Mouse (Mus musculus) cerebellum, postnatal 36 days (tissue): ENCODE data around the gene Rapgef1.
"Not testable (repeated sequence)": the region's sequence is repeated elsewhere in the genome, so short reads cannot be mapped to it uniquely, and the experiment has no call there.

ENCODE experiments used
- DNase-seq, 2 experiments: peaks; one replicate each; pipeline ENCODE4 v3.0.0; 2021 to 2022; ENCODE audit warnings: mixed read lengths in 2 of 2

Gene Rapgef1

DNA sequence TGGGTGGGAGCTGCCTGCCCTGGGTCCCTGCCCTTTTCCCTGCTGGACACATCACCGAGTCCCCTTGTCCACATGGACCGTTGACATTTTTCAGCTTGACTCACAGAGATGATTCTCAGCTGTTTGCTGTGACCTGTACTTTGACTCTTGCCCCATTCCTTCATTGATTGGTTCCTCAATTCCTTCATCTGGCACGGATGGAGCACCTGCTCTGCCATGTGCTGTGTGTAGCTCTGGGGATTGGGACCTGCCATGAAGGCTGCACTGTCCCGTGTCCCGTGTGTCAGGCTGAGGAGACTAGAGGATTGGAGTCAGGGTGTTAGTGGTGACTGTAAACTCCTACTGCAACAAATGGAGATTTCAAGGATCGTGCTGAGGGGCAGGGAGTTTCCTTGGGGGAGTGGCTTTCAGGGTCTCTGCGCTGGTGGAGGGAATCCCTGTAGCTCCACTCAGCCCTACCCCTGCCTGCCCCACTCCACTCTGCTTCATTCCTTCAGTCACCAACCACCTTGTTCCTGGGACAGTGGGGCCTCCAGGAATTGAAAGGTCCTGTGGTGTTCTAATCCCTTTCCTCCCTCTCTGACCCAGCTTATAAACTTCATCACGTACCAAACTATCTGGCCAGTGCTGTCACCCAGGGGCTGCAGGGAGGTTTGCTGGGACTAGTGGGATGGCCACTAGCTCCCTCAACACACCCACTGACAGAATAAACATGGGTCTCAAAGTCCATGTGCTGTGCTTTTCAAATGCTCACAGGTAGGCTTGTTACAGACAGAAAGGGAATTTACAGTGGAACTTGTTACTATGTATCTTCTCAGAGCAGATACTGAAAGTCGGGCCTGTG, 3.9 kb downstream of the Rapgef1 start:
- no peak for DNase-seq

DNA sequence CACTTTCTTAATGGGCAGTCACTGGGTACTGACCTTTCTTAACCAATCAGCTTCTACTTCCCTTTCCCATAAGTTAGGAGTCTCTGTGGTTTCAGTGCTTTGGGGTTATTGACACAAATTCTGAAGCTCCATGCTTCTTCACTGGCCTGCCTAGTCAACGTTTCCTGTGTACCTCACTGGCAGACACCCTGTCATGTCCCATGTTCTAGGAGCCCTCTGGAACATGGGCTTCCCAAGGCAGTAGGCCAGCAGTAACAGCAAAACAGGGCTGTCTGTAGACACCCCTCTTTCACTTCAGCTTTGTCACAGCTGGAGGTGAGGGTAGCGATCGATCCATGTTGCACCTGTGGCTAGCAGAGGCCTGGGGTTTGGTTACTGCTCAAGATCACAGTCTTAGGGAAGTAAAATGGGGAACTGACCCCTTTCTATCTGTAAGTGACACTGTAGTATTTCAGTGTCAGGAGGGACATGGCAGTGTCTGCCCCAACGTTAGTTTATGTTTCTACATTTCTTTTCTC, 4.6 kb downstream of the Rapgef1 start:
- DNase-seq: no peak

GRCm38 (mm10) chr2:29624739-29625138, 5.2 kb downstream of the Rapgef1 start:
- DNase-seq: no peak

GRCm38 (mm10) chr2:29625573-29626200, 6.2 kb downstream of the Rapgef1 start:
- DNase-seq: no peak

DNA sequence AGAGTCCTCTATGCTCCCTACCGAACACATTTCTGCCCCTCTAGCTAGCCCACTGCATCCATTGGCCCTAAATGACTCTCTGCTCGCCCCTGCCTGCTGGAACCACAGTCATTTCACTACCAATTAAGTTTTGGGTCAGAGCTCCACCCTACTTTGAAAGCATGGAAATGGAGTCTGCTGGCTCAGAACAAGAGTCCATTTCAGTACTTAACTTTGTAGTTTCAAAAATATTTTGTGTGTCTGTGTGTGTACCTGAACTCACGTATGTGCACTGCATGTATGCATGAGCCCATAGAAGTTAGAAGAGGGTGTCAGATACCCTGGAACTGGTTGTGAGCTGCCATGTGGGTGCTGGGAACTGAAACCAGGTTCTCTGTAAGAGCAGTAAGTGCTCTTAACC, 7.8 kb downstream of the Rapgef1 start:
- DNase-seq: no peak

DNA sequence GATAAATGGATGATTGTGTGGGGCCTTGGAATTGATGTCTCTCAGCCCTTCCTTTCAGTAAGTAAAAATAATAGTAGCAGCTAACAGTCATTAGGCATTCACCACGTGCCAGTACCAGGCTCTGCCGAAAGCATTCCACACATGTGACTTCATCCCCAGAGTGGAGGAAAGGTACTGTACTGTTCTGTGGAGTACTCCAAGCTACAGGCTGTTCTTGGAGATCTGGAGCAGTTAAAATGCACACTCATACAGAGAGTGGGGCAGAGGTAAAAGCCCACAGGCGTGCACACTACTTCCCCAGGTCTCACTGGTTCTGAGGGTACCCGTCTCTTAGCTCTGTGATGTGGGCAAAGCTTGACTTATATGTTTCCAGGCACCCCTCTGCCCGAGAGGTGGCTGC, 8.7 kb downstream of the Rapgef1 start:
- no peak for DNase-seq

GRCm38 (mm10) chr2:29628763-29629181, 9.3 kb downstream of the Rapgef1 start:
- DNase-seq: no peak

DNA sequence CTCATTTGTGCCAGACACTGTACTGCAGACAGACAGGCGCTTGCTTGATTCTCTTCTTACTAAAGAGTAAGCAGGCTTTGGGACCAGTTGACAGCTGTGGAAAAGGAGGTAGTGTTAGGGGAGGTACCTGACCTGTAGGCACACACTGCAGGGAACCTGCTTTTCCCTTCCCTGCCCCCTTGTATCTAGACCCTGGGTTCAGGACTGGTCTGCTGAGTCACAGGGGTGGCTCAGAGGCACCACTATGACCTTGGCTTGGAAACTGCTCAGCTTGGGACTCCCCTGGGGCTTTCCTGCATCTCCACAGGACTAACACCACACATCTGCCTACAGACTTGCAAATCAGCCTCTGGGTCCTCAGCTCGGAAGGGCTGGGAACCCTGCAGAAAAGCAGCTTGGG, 9.8 kb downstream of the Rapgef1 start:
- no peak for DNase-seq

- DNase-seq: no peak
Measured at GRCm38 (mm10) chr2:29630141-29630771, 10.7 kb downstream of the Rapgef1 start.

- no peak for DNase-seq
Measured at GRCm38 (mm10) chr2:29631020-29631419, 11.5 kb downstream of the Rapgef1 start.

- not testable (repeated sequence) for DNase-seq
Measured at GRCm38 (mm10) chr2:29631564-29632167, 12.1 kb downstream of the Rapgef1 start.

- no peak for DNase-seq
Measured at GRCm38 (mm10) chr2:29632168-29632662, 12.7 kb downstream of the Rapgef1 start.

DNA sequence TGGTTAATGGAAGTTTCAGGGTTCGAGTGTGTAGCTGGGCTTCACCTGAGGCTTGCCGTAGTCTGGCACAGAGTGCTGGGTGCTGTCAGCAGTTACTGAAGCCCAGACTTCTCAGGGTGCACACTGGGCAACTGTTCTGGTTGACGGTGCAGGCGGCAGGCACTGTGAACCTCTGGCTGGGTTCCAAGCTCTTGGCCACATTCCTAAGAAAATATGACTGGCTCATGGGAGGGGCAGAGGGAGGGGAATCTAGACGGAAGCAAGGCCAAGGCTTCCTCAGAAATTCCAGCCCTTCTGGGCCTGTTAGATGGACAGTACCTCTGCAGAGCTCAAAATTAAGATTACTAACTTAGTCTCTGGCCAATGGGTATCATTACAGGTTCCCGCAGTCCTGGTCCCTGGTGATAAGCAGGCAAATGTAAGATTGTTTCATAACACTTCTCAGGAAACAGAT, 13.6 kb downstream of the Rapgef1 start:
- peak; percentile 77 to 83 for DNase-seq

- DNase-seq: no peak
Measured at GRCm38 (mm10) chr2:29633782-29634181, 14.3 kb downstream of the Rapgef1 start.

DNA sequence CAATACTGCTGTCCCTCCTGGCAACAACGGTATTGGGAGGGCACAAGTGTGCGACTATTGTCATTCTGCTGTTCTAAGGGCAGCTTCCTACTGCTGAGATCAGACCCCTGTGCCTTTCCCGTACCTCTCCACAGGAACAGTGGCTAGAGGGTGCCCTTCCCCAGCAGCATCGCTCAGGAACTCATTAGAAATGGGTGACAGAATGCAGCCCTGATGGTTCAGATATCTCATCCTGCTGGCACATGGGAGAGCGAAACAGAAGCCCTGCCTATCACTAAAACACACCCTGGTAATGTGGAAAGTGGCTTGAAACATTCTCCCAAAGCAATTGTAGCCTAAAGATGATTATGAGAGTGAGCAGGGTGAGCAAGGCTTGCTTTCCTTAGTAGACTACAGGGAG, 15.0 kb downstream of the Rapgef1 start:
- DNase-seq: no peak

DNA sequence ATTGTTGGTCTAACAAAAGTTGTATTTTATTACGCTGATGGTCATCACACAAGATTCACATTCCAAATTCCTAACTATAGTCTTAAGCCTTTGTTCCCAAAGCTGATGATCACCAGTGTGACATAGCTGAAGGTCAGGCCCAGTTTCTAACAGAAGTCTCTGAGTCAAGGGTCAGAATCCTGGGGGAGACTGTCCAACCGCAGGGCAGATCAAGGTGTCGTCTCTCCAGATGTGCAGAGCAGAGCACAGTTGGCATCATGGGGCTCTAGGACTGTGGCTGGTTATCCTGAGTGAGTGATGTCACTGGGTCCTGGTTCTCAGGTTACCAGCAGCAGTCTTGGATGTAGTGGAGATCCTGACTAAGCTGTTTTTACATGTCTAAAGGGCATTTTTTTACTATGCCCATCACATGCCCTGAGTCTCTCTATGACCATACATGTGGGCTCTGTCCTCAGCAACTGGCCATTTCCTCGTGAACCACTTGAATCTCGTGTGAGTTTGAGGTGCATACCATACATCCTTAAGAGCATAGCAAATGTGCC, 16.5 kb downstream of the Rapgef1 start:
- no peak for DNase-seq

- DNase-seq: no peak
Measured at GRCm38 (mm10) chr2:29637528-29637927, 18.0 kb downstream of the Rapgef1 start.

- DNase-seq: no peak
Measured at GRCm38 (mm10) chr2:29639377-29639776, 19.9 kb downstream of the Rapgef1 start.

DNA sequence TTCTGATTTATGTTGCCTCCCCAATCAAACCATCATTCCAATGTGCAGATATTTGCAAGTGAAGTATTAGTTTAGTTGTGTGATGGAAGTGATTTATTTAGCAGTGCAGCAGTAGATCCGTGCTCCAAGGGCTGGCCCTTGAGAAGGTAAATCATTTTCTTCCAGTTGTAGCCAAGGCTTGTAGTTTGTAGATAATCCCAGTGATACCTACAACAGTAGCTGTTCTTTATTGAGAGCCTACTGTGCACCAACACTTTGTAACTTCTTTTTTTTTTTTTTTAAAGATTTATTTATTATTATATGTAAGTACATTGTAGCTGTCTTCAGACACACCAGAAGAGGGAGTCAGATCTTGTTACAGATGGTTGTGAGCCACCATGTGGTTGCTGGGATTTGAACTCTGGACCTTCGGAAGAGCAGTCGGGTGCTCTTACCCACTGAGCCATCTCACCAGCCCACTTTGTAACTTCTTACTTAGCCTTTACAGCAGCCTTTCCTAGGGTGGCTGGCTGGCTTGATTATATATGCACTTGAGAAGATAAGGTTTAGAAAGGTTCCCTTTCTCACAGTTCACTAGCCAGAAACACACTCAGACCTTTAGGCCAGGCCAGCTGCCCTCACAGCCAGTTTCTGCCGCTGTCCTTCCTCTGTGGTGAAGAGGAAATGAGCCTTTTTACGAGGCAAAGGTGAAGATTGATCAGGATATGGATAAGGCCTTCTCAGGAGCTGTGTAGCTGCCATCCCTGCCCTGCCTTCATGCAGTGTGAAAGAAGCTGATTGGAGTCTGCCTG, 20.6 kb downstream of the Rapgef1 start:
- no peak for DNase-seq

- DNase-seq: no peak
Measured at GRCm38 (mm10) chr2:29641707-29642106, 22.2 kb downstream of the Rapgef1 start.

GRCm38 (mm10) chr2:29643418-29643817, 23.9 kb downstream of the Rapgef1 start:
- no peak for DNase-seq
